Mouse (Mus musculus) B cell, adult 62 days (primary cell): Measurements from ENCODE around the gene Gm21244. TPM values are rescaled to one million over a fixed set of nuclear protein-coding genes. Genes with fewer than 3 reads are reported as not detected.

Experiments
- total RNA-seq: library from RNA; stranded (reverse); gene quantifications from 4 replicates; pipeline ENCODE4 v1.2.4, GENCODE M21; 2023

Gene Gm21244
- 0.16 TPM in 1 of 4 replicates, not detected in the others for total RNA-seq

DNA sequence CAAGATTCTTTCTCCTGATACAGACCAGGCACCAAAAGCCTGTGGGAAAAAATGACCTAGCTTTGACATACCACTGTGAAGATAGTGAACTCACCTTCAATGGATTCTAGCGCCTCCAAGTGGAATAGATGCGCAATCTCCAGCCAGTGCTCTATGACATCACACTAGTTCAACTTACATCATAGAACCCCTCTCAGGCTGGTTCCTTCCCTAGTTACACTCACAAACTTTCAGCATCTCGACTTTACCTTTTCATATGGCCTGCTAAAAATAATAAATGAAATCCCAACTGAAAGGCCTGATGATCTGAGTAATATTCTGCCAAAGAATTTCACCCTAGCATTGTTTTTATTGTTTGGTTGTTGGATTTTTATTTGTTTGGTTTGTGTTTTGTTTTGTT, at the start of gene Gm21244:
Gene Gm21244, minus strand, starts transcription at position 101 of the 400 bp plus-strand sequence.

Other genes starting within 250 kb of the Gm21244 start
- not detected in 4 replicates for gene Gm28998, start 84.5 kb upstream of the Gm21244 start, total RNA-seq
- gene Gm21788, start 235.7 kb upstream of the Gm21244 start, total RNA-seq, result not detected in 4 replicates